Mouse (Mus musculus) MEL (cell line): ENCODE data around the gene Rcor1. TPM values are rescaled to one million over a fixed set of nuclear protein-coding genes. Genes with fewer than 3 reads are reported as not detected.
A peak's percentile ranks its signal among the peaks of the same experiment; 100 is the strongest.

Source experiments
- DNase-seq: peaks from one replicate; pipeline ENCODE4 v3.0.0; 2011; ENCODE audit warnings: low read depth, low spot score
- H3K27ac ChIP-seq: 2 replicates; pipeline ENCODE4 v1.5.1; 2012; ENCODE audit warnings: low read depth, mild to moderate bottlenecking, control low read depth, low read length, moderate library complexity; ENCODE audit not compliant: control insufficient read depth
- H3K27me3 ChIP-seq, 2 experiments: fragments of 150-350 bp in 1 of 2; sonication (generic) in 1 of 2; 2 replicates each; pipeline ENCODE4 v1.6.1; 2012; ENCODE audit warnings: low read length in 2 of 2, mild to moderate bottlenecking in 2 of 2, improper control_type of control experiment in 1 of 2, moderate library complexity in 1 of 2; ENCODE audit not compliant: insufficient read depth in 2 of 2, control insufficient read depth in 1 of 2
- H3K36me3 ChIP-seq, 2 experiments: 2 replicates each; pipeline ENCODE4 v1.6.1; 2012 to 2014; ENCODE audit warnings: low read length in 2 of 2, improper control_type of control experiment in 1 of 2, inconsistent platforms in 1 of 2, mild to moderate bottlenecking in 1 of 2; ENCODE audit not compliant: insufficient read depth in 2 of 2, control insufficient read depth in 1 of 2
- H3K4me1 ChIP-seq, 2 experiments: fragments of 150-350 bp in 1 of 2; sonication (generic) in 1 of 2; 2 replicates each; pipeline ENCODE4 v1.6.1; 2012; ENCODE audit warnings: low read length in 2 of 2, improper control_type of control experiment in 1 of 2, mild to moderate bottlenecking in 1 of 2; ENCODE audit not compliant: insufficient read depth in 2 of 2, control insufficient read depth in 1 of 2
- H3K4me3 ChIP-seq, 2 experiments: fragments of 150-350 bp in 1 of 2; sonication (generic) in 1 of 2; 2 replicates each; pipeline ENCODE4 v1.5.1; 2012; ENCODE audit warnings: low read depth in 2 of 2, low read length in 2 of 2, mild to moderate bottlenecking in 2 of 2, moderate library complexity in 2 of 2, control low read depth in 1 of 2, improper control_type of control experiment in 1 of 2; ENCODE audit not compliant: control insufficient read depth in 1 of 2, insufficient read depth in 1 of 2
- H3K79me2 ChIP-seq: 2 replicates; pipeline ENCODE4 v1.6.1; 2012; ENCODE audit warnings: mild to moderate bottlenecking, low read length, moderate library complexity; ENCODE audit not compliant: control insufficient read depth, poor library complexity, insufficient read depth
- H3K9ac ChIP-seq: 2 replicates; pipeline ENCODE4 v1.6.1; 2012; ENCODE audit warnings: low read depth, mild to moderate bottlenecking, control low read depth, low read length, moderate library complexity; ENCODE audit not compliant: control insufficient read depth, poor library complexity, severe bottlenecking
- H3K9me3 ChIP-seq: fragments of 150-350 bp; sonication (generic); replicated peaks from 2 replicates; pipeline ENCODE4 v1.6.1; 2012; ENCODE audit warnings: mild to moderate bottlenecking, low read length, improper control_type of control experiment, moderate library complexity; ENCODE audit not compliant: insufficient read depth
- BHLHE40 ChIP-seq: IDR thresholded peaks from 2 replicates; pipeline ENCODE4 v1.6.1; 2012; ENCODE audit warnings: low read depth, mild to moderate bottlenecking, inconsistent platforms, low read length, improper control_type of control experiment, borderline replicate concordance
- CHD1 ChIP-seq: IDR thresholded peaks from 2 replicates; pipeline ENCODE4 v1.6.1; 2012; ENCODE audit warnings: low read depth, mild to moderate bottlenecking, inconsistent platforms, low read length, improper control_type of control experiment
- CHD2 ChIP-seq: IDR thresholded peaks from 2 replicates; pipeline ENCODE4 v1.6.1; 2011; ENCODE audit warnings: low read length, improper control_type of control experiment
- CTCF ChIP-seq, 3 experiments: IDR thresholded peaks in 2 of 3; conservative IDR thresholded peaks in 1 of 3; 2 replicates each; pipeline ENCODE4 v1.5.1; 2011 to 2012; ENCODE audit warnings: low read length in 3 of 3, low read depth in 2 of 3, mild to moderate bottlenecking in 2 of 3, improper control_type of control experiment in 1 of 3, inconsistent platforms in 1 of 3, mixed read lengths in 1 of 3, moderate library complexity in 1 of 3; ENCODE audit not compliant: control insufficient read depth in 1 of 3, insufficient read depth in 1 of 3, poor library complexity in 1 of 3, severe bottlenecking in 1 of 3
- EP300 ChIP-seq, 2 experiments: IDR thresholded peaks; 2 replicates each; pipeline ENCODE4 v1.6.1; 2011; ENCODE audit warnings: improper control_type of control experiment in 2 of 2, low read length in 2 of 2, low read depth in 1 of 2, mild to moderate bottlenecking in 1 of 2
- GABPA ChIP-seq: IDR thresholded peaks from 2 replicates; pipeline ENCODE4 v1.6.1; 2012; ENCODE audit warnings: low read depth, mild to moderate bottlenecking, inconsistent platforms, low read length, improper control_type of control experiment, moderate library complexity
- GATA1 ChIP-seq: IDR thresholded peaks from 2 replicates; pipeline ENCODE4 v1.6.1; 2011; ENCODE audit warnings: low read depth, low read length, improper control_type of control experiment
- HCFC1 ChIP-seq: IDR thresholded peaks from 2 replicates; pipeline ENCODE4 v1.6.1; 2012; ENCODE audit warnings: low read depth, mild to moderate bottlenecking, inconsistent platforms, low read length, improper control_type of control experiment, moderate library complexity
- KAT2A ChIP-seq: conservative IDR thresholded peaks from 2 replicates; pipeline ENCODE4 v1.6.1; 2012; ENCODE audit warnings: low read depth, low read length, improper control_type of control experiment, inconsistent platforms
- MAFK ChIP-seq: IDR thresholded peaks from 2 replicates; pipeline ENCODE4 v1.6.1; 2011; ENCODE audit warnings: low read depth, mild to moderate bottlenecking, low read length, improper control_type of control experiment, borderline replicate concordance
- MAZ ChIP-seq: IDR thresholded peaks from 2 replicates; pipeline ENCODE4 v1.6.1; 2012; ENCODE audit warnings: low read depth, mild to moderate bottlenecking, inconsistent platforms, low read length, improper control_type of control experiment
- MYB ChIP-seq: IDR thresholded peaks from 2 replicates; pipeline ENCODE4 v1.6.1; 2011; ENCODE audit warnings: mild to moderate bottlenecking, low read depth, low read length, improper control_type of control experiment
- MYC ChIP-seq: IDR thresholded peaks from 2 replicates; pipeline ENCODE4 v1.6.1; 2011; ENCODE audit warnings: low read depth, mild to moderate bottlenecking, low read length, improper control_type of control experiment, moderate library complexity
- POLR2A ChIP-seq, 2 experiments: IDR thresholded peaks; 2 replicates each; pipeline ENCODE4 v1.6.1; 2011 to 2012; ENCODE audit warnings: low read length in 2 of 2, mild to moderate bottlenecking in 2 of 2, control low read depth in 1 of 2, improper control_type of control experiment in 1 of 2, low read depth in 1 of 2, moderate library complexity in 1 of 2; ENCODE audit not compliant: control insufficient read depth in 1 of 2, insufficient read depth in 1 of 2, poor library complexity in 1 of 2
- RAD21 ChIP-seq: IDR thresholded peaks from 2 replicates; pipeline ENCODE4 v1.6.1; 2011; ENCODE audit warnings: mild to moderate bottlenecking, low read depth, low read length, improper control_type of control experiment
- SIN3A ChIP-seq: IDR thresholded peaks from 2 replicates; pipeline ENCODE4 v1.6.1; 2012; ENCODE audit warnings: low read length, improper control_type of control experiment, inconsistent platforms
- SMC3 ChIP-seq: IDR thresholded peaks from 2 replicates; pipeline ENCODE4 v1.6.1; 2011; ENCODE audit warnings: low read depth, low read length, improper control_type of control experiment
- TAL1 ChIP-seq: IDR thresholded peaks from 2 replicates; pipeline ENCODE4 v1.6.1; 2012; ENCODE audit warnings: mild to moderate bottlenecking, inconsistent platforms, low read length, moderate library complexity, mixed read lengths
- TBP ChIP-seq: IDR thresholded peaks from 2 replicates; pipeline ENCODE4 v1.8.0; 2011; ENCODE audit warnings: low read depth, low read length, improper control_type of control experiment
- TCF12 ChIP-seq: IDR thresholded peaks from 2 replicates; pipeline ENCODE4 v1.6.1; 2014; ENCODE audit warnings: low read depth, mild to moderate bottlenecking, inconsistent platforms, low read length, improper control_type of control experiment, moderate library complexity
- UBTF ChIP-seq: IDR thresholded peaks from 2 replicates; pipeline ENCODE4 v1.6.1; 2012; ENCODE audit warnings: low read depth, mild to moderate bottlenecking, inconsistent platforms, low read length, improper control_type of control experiment, moderate library complexity, borderline replicate concordance; ENCODE audit not compliant: insufficient read depth
- USF2 ChIP-seq, 2 experiments: IDR thresholded peaks; 2 replicates each; pipeline ENCODE4 v1.6.1; 2011 to 2012; ENCODE audit warnings: improper control_type of control experiment in 2 of 2, low read length in 2 of 2, borderline replicate concordance in 1 of 2, inconsistent platforms in 1 of 2, low read depth in 1 of 2, mild to moderate bottlenecking in 1 of 2; ENCODE audit not compliant: insufficient read depth in 1 of 2
- ZC3H11A ChIP-seq: IDR thresholded peaks from 2 replicates; pipeline ENCODE4 v1.6.1; 2012; ENCODE audit warnings: low read depth, mild to moderate bottlenecking, inconsistent platforms, low read length, improper control_type of control experiment
- ZKSCAN1 ChIP-seq: IDR thresholded peaks from 2 replicates; pipeline ENCODE4 v1.6.1; 2012; ENCODE audit warnings: low read depth, mild to moderate bottlenecking, inconsistent platforms, low read length, improper control_type of control experiment, moderate library complexity
- ZMIZ1 ChIP-seq: IDR thresholded peaks from 2 replicates; pipeline ENCODE4 v1.6.1; 2012; ENCODE audit warnings: low read depth, mild to moderate bottlenecking, inconsistent platforms, low read length, improper control_type of control experiment, moderate library complexity
- polyA plus RNA-seq, 2 experiments: library from polyadenylated mRNA; stranded (reverse) in 1 of 2; unstranded in 1 of 2; fragments of >175 nt in 1 of 2; fragments of >200 nt in 1 of 2; gene quantifications; 2 replicates each; pipeline versions ENCODE4 v1.2.1 to v1.2.4; 2012; ENCODE audit warnings: low replicate concordance in 2 of 2, low read depth in 1 of 2; ENCODE audit not compliant: insufficient read length in 2 of 2, insufficient read depth in 1 of 2, missing spikeins in 1 of 2
- total RNA-seq: library from RNA; depleted of rRNA; stranded (reverse); fragments of 300-350 nt; gene quantifications from 2 replicates; pipeline ENCODE4 v1.2.3, GENCODE M21; 2012

The Rcor1 gene
- total and polyA plus RNA-seq, 3 experiments = 23.1 to 44.3 (median 37.1) TPM

- no peak overlapping the region for H3K9ac ChIP-seq
- peaks cover 0 to 14% of the 10 kb centered on the region in 2 experiments; a peak in 2 of 4 replicates for H3K36me3 ChIP-seq
- no peak for DNase-seq
- H3K9me3 ChIP-seq = no peaks in the 10 kb centered on the region
- no peak overlapping the region for H3K27ac ChIP-seq
- H3K4me3 ChIP-seq = no peak overlapping the region
- peaks cover 9% of the 10 kb centered on the region for H3K79me2 ChIP-seq
- no peak for TF ChIP-seq CHD2
- no peak for TF ChIP-seq MYB
- TF ChIP-seq CTCF (IDR thresholded peaks at IDR 0.05 in 2 of 3, conservative IDR thresholded peaks at IDR 0.05 in 1 of 3; ENCODE audit: control insufficient read depth in 1 of 3, insufficient read depth in 1 of 3, low read depth in 2 of 3, low read length in 3 of 3, poor library complexity in 1 of 3, severe bottlenecking in 1 of 3) = no peak
- no peak for TF ChIP-seq HCFC1
- TF ChIP-seq CHD1 = no peak
- TF ChIP-seq GATA1 = no peak
- TF ChIP-seq TCF12 = no peak
- no peak for TF ChIP-seq SMC3
- TF ChIP-seq, all 39 proteins: peak for 0
- no peaks in the 10 kb centered on the region; a peak in 1 of 4 replicates for H3K4me1 ChIP-seq
- no peaks in the 10 kb centered on the region for H3K27me3 ChIP-seq
Measured at GRCm38 (mm10) chr12:111087066-111087465, 47.9 kb downstream of the Rcor1 start.

GRCm38 (mm10) chr12:111088186-111088585, 49.0 kb downstream of the Rcor1 start:
- Histone ChIP-seq H3K36me3 (peaks cover 0 to 17% of the 10 kb centered on the region in 2 experiments; a peak in 2 of 4 replicates), H3K9me3 (no peaks in the 10 kb centered on the region), H3K27ac (no peak overlapping the region), H3K9ac (no peak overlapping the region), H3K4me1 (no peaks in the 10 kb centered on the region; a peak in 1 of 4 replicates), H3K79me2 (peaks cover 7% of the 10 kb centered on the region), H3K27me3 (no peaks in the 10 kb centered on the region), H3K4me3 (no peak overlapping the region)
- TF ChIP-seq SMC3 = peak; percentile 69
- TF ChIP-seq MAZ = no peak
- TF ChIP-seq CTCF (IDR thresholded peaks at IDR 0.05 in 2 of 3, conservative IDR thresholded peaks at IDR 0.05 in 1 of 3; ENCODE audit: control insufficient read depth in 1 of 3, insufficient read depth in 1 of 3, low read depth in 2 of 3, low read length in 3 of 3, poor library complexity in 1 of 3, severe bottlenecking in 1 of 3) = peak in 2 of 3 experiments; percentile 74 to 83; a peak in 4 of 6 replicates
- 0 out of 2 replicates have a peak, but pooled peaks have one; percentile 16 for TF ChIP-seq BHLHE40
- no peak for TF ChIP-seq UBTF
- TF ChIP-seq ZC3H11A = peak; percentile 32; the same call in 1 of the 2 replicates
- TF ChIP-seq RAD21 = peak; percentile 63
- TF ChIP-seq GABPA = no peak
- DNase-seq = peak; percentile 90

DNA sequence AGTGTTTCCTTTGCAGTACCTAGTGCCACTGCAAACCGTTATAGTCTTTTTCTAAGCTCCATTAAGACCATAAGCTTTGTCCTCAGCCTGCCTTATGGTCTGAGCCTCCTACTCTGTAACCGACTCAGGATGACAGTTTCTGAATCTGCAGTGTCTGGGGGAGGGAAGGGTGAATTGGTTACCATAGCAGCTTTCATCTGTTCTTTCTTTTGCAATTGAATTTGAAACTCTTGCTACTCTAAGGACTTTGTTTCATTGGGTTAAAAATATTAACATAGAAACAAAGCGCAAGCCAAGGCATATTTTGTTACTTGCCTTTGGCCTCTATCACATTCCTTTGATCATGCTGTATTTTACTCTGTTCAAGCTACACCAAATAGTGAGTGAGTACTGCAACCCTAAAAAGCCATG, 49.6 kb downstream of the Rcor1 start:
- H3K27ac ChIP-seq = no peak overlapping the region
- H3K36me3 ChIP-seq = peaks cover 0 to 12% of the 10 kb centered on the region in 2 experiments; a peak in 2 of 4 replicates
- H3K9ac ChIP-seq = no peak overlapping the region
- H3K4me3 ChIP-seq = no peak overlapping the region
- DNase-seq = no peak
- H3K9me3 ChIP-seq = no peaks in the 10 kb centered on the region
- no peaks in the 10 kb centered on the region; a peak in 2 of 4 replicates for H3K4me1 ChIP-seq
- peaks cover 7% of the 10 kb centered on the region for H3K79me2 ChIP-seq
- H3K27me3 ChIP-seq = no peaks in the 10 kb centered on the region
- TF ChIP-seq TCF12 (no peak), MAFK (no peak), GABPA (no peak), SIN3A (no peak), MYC (no peak), SMC3 (no peak), CHD1 (no peak), ZKSCAN1 (no peak), TBP (no peak), UBTF (no peak), TAL1 (no peak), POLR2A (IDR thresholded peaks at IDR 0.05; ENCODE audit: control insufficient read depth in 1 of 2, insufficient read depth in 1 of 2, low read depth in 1 of 2, low read length in 2 of 2, poor library complexity in 1 of 2) (no peak), KAT2A (no peak), EP300 (IDR thresholded peaks at IDR 0.05; ENCODE audit: low read depth in 1 of 2, low read length in 2 of 2) (no peak), USF2 (IDR thresholded peaks at IDR 0.05; ENCODE audit: borderline replicate concordance in 1 of 2, insufficient read depth in 1 of 2, low read depth in 1 of 2, low read length in 2 of 2) (no peak), RAD21 (no peak), ZMIZ1 (no peak), BHLHE40 (no peak)
